Mouse (Mus musculus): ENCODE measurements around the gene Gm4307. TPM values are rescaled to one million over a fixed set of nuclear protein-coding genes. Genes with fewer than 3 reads are reported as not detected.
"Not testable (repeated sequence)": the region's sequence is repeated elsewhere in the genome, so short reads cannot be mapped to it uniquely, and the experiment has no call there.

Gene Gm4307
- not detected for total RNA-seq (2022)

DNA sequence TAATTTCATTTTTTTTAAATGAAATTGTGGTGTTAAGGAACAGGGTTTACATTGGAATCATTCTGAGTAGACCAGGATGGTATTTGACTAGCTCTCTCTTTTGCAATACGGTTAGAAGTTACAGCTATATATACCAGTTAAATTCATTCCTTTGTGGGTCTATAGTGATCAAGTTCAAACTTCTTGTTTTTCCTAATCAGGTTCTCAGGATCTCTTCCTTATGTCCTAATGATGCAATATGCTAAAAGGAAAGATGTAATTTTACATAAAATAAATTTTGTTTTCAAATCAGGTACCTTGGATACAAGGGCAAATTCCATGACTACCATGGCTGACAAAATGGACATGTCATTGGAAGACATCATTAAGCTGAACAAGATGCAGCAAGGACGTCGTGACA is at the start of gene Gm4307:
Gene Gm4307, plus strand, starts transcription at position 301 of the 400 bp plus-strand sequence.
- not testable (repeated sequence) for DNase-seq

DNA sequence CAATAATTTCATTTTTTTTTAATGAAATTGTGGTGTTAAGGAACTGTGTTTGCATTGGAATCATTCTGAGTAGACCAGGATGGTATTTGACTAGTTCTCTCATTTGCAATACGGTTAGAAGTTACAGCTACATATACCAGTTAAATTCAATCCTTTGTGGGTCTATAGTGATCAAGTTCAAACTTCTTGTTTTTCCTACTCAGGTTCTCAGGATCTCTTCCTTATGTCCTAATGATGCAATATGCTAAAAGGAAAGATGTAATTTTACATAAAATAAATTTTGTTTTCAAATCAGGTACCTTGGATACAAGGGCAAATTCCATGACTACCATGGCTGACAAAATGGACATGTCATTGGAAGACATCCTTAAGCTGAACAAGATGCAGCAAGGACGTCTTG is 25.8 kb upstream of the Gm4307 start, which contains the start of gene Gm4301:
Gene Gm4301, plus strand, starts transcription at position 301 of the 400 bp plus-strand sequence.
- DNase-seq = not testable (repeated sequence)

DNA sequence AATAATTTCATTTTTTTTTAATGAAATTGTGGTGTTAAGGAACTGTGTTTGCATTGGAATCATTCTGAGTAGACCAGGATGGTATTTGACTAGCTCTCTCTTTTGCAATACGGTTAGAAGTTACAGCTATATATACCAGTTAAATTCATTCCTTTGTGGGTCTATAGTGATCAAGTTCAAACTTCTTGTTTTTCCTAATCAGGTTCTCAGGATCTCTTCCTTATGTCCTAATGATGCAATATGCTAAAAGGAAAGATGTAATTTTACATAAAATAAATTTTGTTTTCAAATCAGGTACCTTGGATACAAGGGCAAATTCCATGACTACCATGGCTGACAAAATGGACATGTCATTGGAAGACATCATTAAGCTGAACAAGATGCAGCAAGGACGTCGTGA is 20.6 kb upstream of the Gm4307 start, which contains the start of gene Gm4302:
Gene Gm4302, plus strand, starts transcription at position 301 of the 400 bp plus-strand sequence.
- not testable (repeated sequence) for DNase-seq

DNA sequence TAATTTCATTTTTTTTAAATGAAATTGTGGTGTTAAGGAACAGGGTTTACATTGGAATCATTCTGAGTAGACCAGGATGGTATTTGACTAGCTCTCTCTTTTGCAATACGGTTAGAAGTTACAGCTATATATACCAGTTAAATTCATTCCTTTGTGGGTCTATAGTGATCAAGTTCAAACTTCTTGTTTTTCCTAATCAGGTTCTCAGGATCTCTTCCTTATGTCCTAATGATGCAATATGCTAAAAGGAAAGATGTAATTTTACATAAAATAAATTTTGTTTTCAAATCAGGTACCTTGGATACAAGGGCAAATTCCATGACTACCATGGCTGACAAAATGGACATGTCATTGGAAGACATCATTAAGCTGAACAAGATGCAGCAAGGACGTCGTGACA is 15.5 kb upstream of the Gm4307 start, which contains the start of gene Gm4303:
Gene Gm4303, plus strand, starts transcription at position 301 of the 400 bp plus-strand sequence.
- not testable (repeated sequence) for DNase-seq

DNA sequence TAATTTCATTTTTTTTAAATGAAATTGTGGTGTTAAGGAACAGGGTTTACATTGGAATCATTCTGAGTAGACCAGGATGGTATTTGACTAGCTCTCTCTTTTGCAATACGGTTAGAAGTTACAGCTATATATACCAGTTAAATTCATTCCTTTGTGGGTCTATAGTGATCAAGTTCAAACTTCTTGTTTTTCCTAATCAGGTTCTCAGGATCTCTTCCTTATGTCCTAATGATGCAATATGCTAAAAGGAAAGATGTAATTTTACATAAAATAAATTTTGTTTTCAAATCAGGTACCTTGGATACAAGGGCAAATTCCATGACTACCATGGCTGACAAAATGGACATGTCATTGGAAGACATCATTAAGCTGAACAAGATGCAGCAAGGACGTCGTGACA is 10.3 kb upstream of the Gm4307 start, which contains the start of gene Gm4305:
Gene Gm4305, plus strand, starts transcription at position 301 of the 400 bp plus-strand sequence.
- not testable (repeated sequence) for DNase-seq

DNA sequence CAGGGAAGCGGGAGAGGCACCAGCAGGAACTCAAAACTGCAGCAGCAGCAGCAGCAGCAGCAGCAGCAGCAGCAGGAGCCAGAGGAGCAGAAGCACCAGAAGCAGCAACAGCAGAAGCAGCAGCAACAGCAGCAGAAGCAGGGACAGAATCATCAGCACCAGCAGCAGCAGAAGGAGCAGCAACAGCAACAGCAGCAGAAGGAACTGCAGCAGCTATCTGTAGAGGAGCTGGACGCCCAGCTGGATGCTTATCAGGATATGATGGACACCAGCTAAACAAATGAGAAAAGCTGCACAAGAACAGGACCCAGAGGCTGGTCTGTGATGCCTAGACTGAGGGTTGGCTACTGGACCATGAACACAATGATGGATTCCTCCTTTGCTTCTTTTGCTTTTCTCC is 4.3 kb upstream of the Gm4307 start:
- peak; percentile 0 for DNase-seq

DNA sequence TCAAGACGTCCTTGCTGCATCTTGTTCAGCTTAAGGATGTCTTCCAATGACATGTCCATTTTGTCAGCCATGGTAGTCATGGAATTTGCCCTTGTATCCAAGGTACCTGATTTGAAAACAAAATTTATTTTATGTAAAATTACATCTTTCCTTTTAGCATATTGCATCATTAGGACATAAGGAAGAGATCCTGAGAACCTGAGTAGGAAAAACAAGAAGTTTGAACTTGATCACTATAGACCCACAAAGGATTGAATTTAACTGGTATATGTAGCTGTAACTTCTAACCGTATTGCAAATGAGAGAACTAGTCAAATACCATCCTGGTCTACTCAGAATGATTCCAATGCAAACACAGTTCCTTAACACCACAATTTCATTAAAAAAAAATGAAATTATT is 21.3 kb downstream of the Gm4307 start, which contains the start of gene Gm4312:
Gene Gm4312, minus strand, starts transcription at position 101 of the 400 bp plus-strand sequence.
- not testable (repeated sequence) for DNase-seq

DNA sequence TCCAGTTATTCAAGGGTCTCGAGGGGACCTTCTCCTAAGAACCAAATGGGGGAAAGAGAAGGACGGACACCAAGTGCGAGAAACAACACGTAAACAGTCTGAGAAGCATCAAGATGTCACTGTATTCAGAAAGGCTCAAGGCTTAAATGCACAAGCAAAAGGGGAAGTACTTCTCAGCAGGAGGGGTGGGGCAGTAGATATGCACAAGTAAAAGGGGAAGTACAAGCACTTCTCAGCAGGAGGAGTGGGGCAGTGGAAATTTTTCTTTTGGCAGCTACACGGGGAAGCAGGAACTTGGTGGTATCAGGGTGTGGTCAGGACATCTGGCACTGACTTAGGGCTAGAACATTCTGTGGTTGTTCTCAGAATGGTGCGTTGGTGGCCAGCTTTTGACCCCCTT is 41.2 kb downstream of the Gm4307 start:
- not testable (repeated sequence) for DNase-seq

Other genes with a start within 250 kb of the Gm4307 start
- not detected for gene Gm4301, start 25.7 kb upstream of the Gm4307 start, total RNA-seq (2022)
- gene Gm4302, start 20.5 kb upstream of the Gm4307 start, total RNA-seq (2022) = not detected
- not detected for gene Gm4303, start 15.4 kb upstream of the Gm4307 start, total RNA-seq (2022)
- gene Gm4305, start 10.2 kb upstream of the Gm4307 start, total RNA-seq (2022) = not detected
- not detected for gene Gm4312, start 21.2 kb downstream of the Gm4307 start, total RNA-seq (2022)
- 10 to 100 TPM; 20.3 to 22.8 (median 21.0) TPM for gene Tmtc3, start 126.0 kb downstream of the Gm4307 start, total RNA-seq (2022)
- 10 to 100 TPM in 2 of 4 experiments, 1 to 10 TPM in 2; 8.7 to 17.8 (median 11.3) TPM for gene Cep290, start 126.2 kb downstream of the Gm4307 start, total RNA-seq (2022)
- gene 4930430F08Rik, start 229.1 kb downstream of the Gm4307 start, total RNA-seq (2022) = 10 to 100 TPM; 14.6 to 20.1 (median 15.4) TPM
- not detected for gene 1700017N19Rik, start 229.1 kb downstream of the Gm4307 start, total RNA-seq (2022)